26 mouse cellular contexts compared by ENCODE assay signal in genomic region chr14:99436051-99436450, GRCm38 (mm10).
DNase-seq lines count a peak whose midpoint lies in the region; ATAC-seq lines count a peak whose summit lies in the region.
"Had no signal": no experiment of that assay in that cellular context is flagged by ENCODE, and none has a peak within 500 bp of the region (broad histone marks: within the 10 kb centered on the region; RNA-seq: fewer than 3 reads in every experiment).

No protein-coding gene starts in this region.

- DNase-seq in kidney, adult 11 months, result peak; percentile 15
- peak; percentile 77 for DNase-seq in kidney, adult 9 months
- DNase-seq in kidney, postnatal 36 days, result peak; percentile 44 to 61
- no peak for DNase-seq in heart, postnatal 10 days
- DNase-seq in left cerebral cortex, adult 9 months (ENCODE audit: low spot score in 2 of 2), result no peak
- DNase-seq: adrenal gland, adult 8-10 months; adrenal gland, postnatal 25 days; cerebellum, adult 11-12 months; cerebellum, adult 8-10 months; cerebellum, postnatal 10 days; cerebellum, postnatal 36 days; embryo, embryonic 11 days; gastrocnemius, postnatal 10 days; gastrocnemius, postnatal 36 days; heart, adult 2 months had no signal

- no peaks in the 10 kb centered on the region for H3K27me3 ChIP-seq in kidney, embryonic 15.5 days
- H3K27me3 ChIP-seq in kidney, embryonic 14.5 days (ENCODE audit: control insufficient read depth, insufficient read depth, low read length), result no peaks in the 10 kb centered on the region
- H3K27me3 ChIP-seq: embryonic facial prominence, embryonic 13.5 days; forebrain, embryonic 12.5 days; forebrain, embryonic 15.5 days; heart, embryonic 13.5 days; hindbrain, embryonic 12.5 days had no signal

- ATAC-seq in kidney, embryonic 15.5 days (replicated peaks; ENCODE audit: low FRiP score), result no peak
- no peak for ATAC-seq in kidney, embryonic 14.5 days (ENCODE audit: low FRiP score, low TSS enrichment)
- ATAC-seq: activated CD4-positive, CD25-positive, alpha-beta regulatory T cell, adult 4 months; forebrain, embryonic 15.5 days had no signal

- WGBS in kidney, embryonic 15.5 days, result 88% methylated on average over 1 of the region's 1 CpGs
- WGBS in kidney, embryonic 14.5 days, result 88% methylated on average over 1 of the region's 1 CpGs

- no peak overlapping the region for H3K4me3 ChIP-seq in kidney, embryonic 15.5 days (replicated peaks)
- H3K4me3 ChIP-seq in kidney, embryonic 14.5 days (ENCODE audit: low read length), result no peak overlapping the region
- H3K4me3 ChIP-seq: embryonic facial prominence, embryonic 10.5 days; embryonic facial prominence, embryonic 13.5 days; erythroblast, embryonic 14.5 days; forebrain, embryonic 12.5 days; forebrain, embryonic 15.5 days; heart, adult 2 months; heart, embryonic 10.5 days; heart, embryonic 13.5 days; hindbrain, embryonic 12.5 days had no signal

- H3K36me3 ChIP-seq in kidney, embryonic 15.5 days, result no peaks in the 10 kb centered on the region
- H3K36me3 ChIP-seq in kidney, embryonic 14.5 days (ENCODE audit: control insufficient read depth, insufficient read depth, low read length), result no peaks in the 10 kb centered on the region
- H3K36me3 ChIP-seq: embryonic facial prominence, embryonic 10.5 days; embryonic facial prominence, embryonic 13.5 days; forebrain, embryonic 12.5 days; forebrain, embryonic 15.5 days; heart, embryonic 10.5 days; heart, embryonic 13.5 days; hindbrain, embryonic 12.5 days had no signal

- no peak overlapping the region for H3K4me2 ChIP-seq in kidney, embryonic 15.5 days
- H3K4me2 ChIP-seq in kidney, embryonic 14.5 days (replicated peaks; ENCODE audit: low read depth, low read length), result no peak overlapping the region
- H3K4me2 ChIP-seq: embryonic facial prominence, embryonic 13.5 days; forebrain, embryonic 12.5 days; forebrain, embryonic 15.5 days; heart, embryonic 13.5 days; hindbrain, embryonic 12.5 days had no signal

- H3K9ac ChIP-seq in kidney, embryonic 15.5 days, result no peak overlapping the region
- no peak overlapping the region for H3K9ac ChIP-seq in kidney, embryonic 14.5 days (ENCODE audit: low read depth, low read length)
- H3K9ac ChIP-seq: embryonic facial prominence, embryonic 13.5 days; forebrain, embryonic 12.5 days; forebrain, embryonic 15.5 days; heart, embryonic 13.5 days; hindbrain, embryonic 12.5 days had no signal

- H3K9me3 ChIP-seq in kidney, embryonic 15.5 days (replicated peaks), result no peaks in the 10 kb centered on the region
- H3K9me3 ChIP-seq in kidney, embryonic 14.5 days (ENCODE audit: control insufficient read depth, low read length), result no peaks in the 10 kb centered on the region
- H3K9me3 ChIP-seq: embryonic facial prominence, embryonic 10.5 days; embryonic facial prominence, embryonic 13.5 days; forebrain, embryonic 12.5 days; forebrain, embryonic 15.5 days; heart, embryonic 10.5 days; heart, embryonic 13.5 days; hindbrain, embryonic 12.5 days had no signal

- H3K27ac ChIP-seq in kidney, embryonic 15.5 days, result no peak overlapping the region
- no peak overlapping the region for H3K27ac ChIP-seq in kidney, embryonic 14.5 days (ENCODE audit: low read depth, low read length)
- H3K27ac ChIP-seq: embryonic facial prominence, embryonic 10.5 days; embryonic facial prominence, embryonic 13.5 days; forebrain, embryonic 12.5 days; forebrain, embryonic 15.5 days; heart, adult 2 months; heart, embryonic 10.5 days; heart, embryonic 13.5 days; hindbrain, embryonic 12.5 days had no signal

- no peaks in the 10 kb centered on the region for H3K4me1 ChIP-seq in kidney, embryonic 15.5 days
- H3K4me1 ChIP-seq in kidney, embryonic 14.5 days (ENCODE audit: control insufficient read depth, insufficient read depth, low read length), result no peaks in the 10 kb centered on the region
- H3K4me1 ChIP-seq: embryonic facial prominence, embryonic 10.5 days; embryonic facial prominence, embryonic 13.5 days; forebrain, embryonic 12.5 days; forebrain, embryonic 15.5 days; heart, embryonic 10.5 days; hindbrain, embryonic 12.5 days had no signal

- intact Hi-C loops in heart, postnatal 10 days (cut with DNase I), result no loop called here

Comparison
In these comparisons a context has a peak if more than half of its experiments do, and no peak if none do; other contexts are left out.
1. DNase-seq: peak in kidney, adult 11 months (single experiment), kidney, adult 9 months (single experiment) and kidney, postnatal 36 days (2 of 2); none in heart, postnatal 10 days (0 of 2) and left cerebral cortex, adult 9 months (0 of 2).